Mouse (Mus musculus) ovary, postnatal 36 days (tissue): ENCODE measurements at regions not wholly inside any gene's neighbourhood (a gene's known extent, or its start where the extent isn't known, plus 50 kb on each side); places are given as distances from the start of the nearest gene placed in this dataset.

Experiments
- DNase-seq: peaks from one replicate; pipeline ENCODE4 v3.0.0; 2022; ENCODE audit warnings: low spot score, mixed read lengths

DNA sequence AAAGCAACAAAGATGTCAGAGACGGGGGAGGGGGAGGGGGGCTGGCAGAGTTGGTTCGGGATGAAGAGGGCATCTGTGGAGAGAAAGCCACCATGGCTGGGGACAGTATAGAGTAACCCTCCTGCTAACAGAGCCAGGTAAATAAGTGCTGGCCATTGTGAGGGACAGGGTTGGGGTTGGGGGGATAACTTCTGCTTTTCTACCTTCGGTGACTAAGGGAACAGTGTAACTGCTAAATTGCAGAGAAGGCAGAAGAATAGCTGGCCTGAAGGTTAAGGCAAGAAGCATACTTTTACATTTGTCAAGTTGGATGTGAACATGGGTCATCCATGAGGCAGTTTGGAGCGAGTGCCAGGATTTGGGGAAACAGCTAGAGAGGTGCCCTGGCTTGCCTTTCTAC, 395.1 kb downstream of the H2al1j start:
- DNase-seq: no peak

DNA sequence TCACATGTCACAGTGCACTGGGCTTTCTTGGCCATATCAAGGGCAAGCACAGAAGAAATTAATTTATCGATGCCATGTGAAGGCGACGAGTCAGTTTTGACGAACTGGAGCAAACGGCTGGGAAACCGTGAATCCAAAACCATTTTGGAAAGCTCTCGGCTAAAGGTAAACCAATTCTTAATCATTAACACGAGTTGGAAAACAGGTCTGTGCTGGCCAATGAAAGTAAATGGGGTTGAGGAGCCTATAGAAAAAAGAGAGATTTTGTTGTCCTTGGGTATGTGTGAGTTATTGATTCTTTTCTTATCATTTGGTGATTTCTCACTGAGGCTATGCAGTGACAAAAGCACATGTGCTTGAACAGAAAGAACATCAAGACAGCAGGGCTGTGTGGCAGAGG, 397.1 kb downstream of the H2al1j start:
- DNase-seq: no peak

DNA sequence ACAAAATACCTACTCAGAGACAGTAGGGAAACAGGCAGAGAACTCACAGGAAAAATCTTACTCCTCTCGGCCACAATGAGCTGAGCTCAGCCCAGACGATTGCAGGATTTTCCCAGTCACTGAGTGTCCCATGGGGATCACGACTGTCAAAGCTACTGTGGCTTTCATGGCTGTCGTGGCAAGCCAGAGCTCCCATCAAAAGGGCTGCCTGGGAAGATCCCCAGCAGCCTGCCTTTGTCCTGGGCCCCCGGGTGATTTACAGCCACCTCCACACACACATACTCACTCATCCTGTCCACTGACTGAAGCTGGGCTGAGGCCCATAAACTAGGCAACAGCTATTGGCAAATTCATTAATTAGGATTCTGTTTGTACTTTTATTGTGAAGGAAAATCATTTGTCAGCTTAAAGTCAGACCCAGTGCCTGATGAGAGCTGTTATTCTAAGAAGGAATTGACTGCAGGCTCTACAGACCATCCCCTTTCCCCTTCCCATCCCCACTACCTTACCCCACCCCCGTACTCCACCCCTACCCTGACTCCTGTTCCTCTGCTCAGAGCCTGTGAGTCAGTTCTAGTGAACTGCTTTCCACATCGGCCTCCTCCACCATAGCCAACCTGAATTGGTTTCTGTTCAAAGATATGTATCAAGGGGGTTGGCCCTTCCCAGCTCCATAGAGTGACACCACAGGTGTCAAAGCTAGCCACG, 399.1 kb downstream of the H2al1j start:
- no peak for DNase-seq

DNA sequence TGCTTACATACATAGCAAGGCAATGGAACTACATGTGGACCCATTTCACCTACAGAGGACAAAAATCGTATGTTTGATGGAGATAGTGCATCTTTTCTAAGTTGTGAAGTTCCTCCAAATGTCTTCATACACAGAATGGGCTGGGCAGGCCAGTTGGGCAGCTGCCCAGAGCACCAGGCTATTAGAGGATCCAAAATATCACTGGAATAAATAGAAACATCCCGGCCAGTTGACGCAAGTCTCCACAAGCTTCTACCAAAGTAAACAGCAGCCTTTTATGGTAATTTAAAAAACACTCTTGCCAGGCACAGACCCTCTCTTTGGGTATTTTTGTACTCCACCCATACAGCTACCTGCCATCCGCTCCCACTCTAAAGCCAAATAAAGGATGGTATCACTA, 400.9 kb downstream of the H2al1j start:
- no peak for DNase-seq

DNA sequence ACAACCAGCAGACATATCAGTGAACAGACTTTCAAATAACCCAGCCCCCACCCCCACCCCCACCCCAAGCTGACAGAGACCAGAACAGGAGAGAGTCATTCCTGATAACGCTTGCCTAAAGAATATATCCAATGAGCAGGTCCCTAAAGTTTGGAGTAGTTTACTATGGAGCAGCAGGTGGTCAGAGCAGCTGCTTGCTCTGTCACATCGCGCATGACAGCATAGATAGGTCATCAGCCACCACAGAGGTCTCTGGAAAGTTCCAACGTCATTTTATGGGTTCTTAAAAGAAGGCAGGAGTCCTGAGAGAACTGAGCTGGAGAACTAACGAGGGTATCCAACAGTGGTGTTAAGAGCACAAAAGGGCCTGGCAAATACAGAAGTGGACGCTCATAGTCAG, 402.4 kb downstream of the H2al1j start:
- DNase-seq: no peak

DNA sequence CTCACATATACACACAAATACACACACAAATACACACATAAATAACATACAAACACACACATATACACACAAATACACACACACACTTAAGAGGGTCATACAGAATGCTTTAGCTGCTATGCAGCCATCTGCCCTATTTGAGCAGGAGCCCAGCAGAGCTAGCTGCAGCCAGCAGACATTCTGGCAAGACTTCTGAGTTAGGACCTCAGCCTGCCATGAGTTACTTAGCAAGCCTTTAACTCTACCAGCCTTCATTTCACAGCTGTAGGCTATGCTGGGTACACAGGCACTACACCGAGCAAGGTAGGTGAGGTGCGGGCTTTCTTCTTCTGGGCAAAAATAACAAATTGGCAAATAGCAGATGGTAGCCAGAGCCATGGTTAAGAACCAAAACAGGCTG, 404.7 kb downstream of the H2al1j start:
- no peak for DNase-seq

DNA sequence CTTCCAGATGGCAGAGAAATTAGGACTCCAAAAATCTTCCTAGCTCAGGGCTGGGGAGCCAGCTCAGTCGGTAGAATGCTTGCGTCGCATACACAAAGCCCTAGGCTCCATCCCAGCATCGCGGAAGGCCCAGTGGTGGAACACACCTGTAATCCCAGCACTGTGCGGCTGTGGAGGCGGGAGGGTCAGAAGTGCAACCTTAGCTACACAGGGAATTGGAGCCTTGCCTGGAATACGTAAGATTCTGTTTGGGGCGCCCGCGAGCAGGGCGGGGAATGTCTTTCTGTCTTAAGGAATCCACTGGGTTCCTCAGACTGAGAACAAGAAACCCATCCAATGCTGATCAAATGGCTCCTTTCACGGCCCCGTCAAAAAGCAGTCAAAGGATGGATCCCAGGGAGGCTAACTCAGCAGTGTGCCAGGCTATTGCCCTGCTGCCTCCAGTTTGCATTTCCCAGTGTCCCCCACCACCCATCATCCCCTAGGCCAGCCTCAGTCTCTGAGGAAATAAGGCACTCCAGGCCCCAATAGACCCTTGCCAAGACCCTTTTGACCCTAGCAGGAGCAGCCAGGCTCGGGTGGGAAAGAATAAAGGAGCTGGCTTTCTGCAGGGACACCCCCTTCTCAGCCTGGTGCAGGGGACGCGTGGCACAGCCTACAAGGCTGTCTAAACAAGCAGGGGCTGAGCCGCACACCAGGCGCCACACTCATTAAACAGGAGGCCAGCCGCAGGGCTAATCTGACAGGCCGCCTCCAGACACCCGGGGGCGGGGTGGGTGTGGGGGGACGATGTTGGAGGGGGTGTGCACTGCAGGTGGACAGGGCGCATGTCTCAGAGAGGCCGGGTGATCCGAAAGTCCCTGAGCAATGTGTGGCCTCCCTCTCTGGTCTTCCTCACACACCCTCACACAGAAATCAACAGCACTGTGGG, 407.1 kb downstream of the H2al1j start:
- DNase-seq: peak; percentile 10

DNA sequence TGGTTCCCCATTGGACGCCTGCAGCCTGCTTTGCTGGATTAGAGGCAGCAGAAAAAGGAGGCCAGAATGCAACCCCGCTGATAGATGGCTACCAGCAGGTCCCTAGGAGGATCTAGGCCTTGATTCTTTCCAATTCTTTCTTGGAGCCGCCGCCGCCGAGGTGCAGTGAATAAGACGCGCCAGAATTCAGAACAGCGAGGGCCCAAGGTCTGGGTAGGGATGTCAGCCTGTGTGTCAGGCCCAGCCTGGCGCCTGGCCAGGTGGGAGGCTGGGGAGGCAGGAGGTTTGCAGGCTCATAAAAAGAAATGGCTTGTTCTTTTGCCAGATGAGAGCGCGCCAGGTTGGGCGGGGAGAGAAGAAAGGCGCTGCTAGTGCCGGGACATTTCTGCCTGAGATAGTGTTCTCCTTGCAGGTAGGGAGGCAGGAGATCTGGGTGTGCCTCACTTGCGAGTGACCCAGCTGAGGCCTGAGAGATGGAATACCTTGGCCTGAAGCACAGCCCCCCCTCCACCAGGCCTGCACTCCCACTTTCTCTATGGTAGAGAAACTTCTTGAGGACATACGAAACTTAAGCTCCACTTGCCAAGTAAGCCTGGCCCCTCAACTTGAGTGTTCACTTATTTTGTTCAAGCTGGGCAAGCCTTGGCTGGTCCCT, 408.0 kb downstream of the H2al1j start:
- peak; percentile 74 for DNase-seq

DNA sequence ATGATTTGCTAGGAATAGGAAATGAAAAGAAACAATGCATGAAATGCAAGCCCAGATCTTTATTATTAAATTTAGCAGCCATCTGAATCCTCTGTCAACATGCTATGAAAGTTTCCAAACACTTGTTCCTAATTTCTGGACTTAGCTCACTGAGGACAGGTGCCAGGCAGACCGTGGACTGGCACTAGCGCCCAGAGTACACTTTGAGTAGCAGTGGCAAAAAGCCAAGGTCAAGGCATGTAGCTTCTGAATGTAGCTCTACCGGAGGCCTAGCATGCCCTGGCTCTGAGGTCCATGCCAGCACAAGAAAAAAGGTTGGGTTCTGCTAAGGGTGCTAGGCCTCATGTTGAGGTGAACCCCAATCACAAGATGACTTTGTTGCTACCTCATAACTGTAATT, 408.9 kb downstream of the H2al1j start:
- DNase-seq: no peak

DNA sequence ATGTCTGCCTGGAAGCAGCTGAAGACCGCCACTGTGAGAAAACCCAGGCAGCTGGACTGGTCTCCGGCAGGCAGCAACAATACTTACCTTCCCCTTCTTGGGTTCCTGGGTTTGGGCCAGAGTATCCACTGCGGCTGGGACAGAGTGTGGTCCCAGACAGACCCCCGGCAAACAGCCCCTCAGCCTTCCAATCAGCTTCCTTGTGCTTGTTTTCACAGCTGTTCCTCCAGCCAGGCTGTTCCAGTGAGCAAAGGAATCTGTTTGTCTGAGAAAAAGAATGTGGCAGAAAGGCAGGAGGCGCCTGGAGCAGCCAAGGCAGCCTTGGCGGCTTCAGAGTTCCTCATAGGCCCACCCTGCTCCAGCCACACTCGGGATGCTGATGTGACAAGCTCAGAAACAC, 411.9 kb downstream of the H2al1j start:
- DNase-seq: no peak

DNA sequence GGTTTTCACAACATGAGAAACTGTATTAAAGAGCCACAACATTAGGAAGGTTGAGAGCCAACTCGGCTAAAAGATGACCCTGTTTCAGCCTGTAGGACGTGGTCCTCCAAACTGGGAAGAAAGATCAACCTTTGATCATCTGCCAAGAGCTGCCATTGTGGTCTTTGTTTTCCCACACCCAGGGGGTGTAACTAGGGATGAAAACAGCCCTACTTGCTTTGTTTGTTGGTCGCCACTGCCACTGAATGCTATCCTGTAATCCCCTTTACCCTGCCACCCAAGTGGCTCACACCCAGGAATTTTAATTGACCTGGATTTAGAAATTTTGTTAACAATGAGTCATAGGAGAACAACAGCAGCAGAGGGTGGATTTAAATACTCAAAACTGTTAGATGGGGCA, 414.2 kb downstream of the Bcor start:
- no peak for DNase-seq

DNA sequence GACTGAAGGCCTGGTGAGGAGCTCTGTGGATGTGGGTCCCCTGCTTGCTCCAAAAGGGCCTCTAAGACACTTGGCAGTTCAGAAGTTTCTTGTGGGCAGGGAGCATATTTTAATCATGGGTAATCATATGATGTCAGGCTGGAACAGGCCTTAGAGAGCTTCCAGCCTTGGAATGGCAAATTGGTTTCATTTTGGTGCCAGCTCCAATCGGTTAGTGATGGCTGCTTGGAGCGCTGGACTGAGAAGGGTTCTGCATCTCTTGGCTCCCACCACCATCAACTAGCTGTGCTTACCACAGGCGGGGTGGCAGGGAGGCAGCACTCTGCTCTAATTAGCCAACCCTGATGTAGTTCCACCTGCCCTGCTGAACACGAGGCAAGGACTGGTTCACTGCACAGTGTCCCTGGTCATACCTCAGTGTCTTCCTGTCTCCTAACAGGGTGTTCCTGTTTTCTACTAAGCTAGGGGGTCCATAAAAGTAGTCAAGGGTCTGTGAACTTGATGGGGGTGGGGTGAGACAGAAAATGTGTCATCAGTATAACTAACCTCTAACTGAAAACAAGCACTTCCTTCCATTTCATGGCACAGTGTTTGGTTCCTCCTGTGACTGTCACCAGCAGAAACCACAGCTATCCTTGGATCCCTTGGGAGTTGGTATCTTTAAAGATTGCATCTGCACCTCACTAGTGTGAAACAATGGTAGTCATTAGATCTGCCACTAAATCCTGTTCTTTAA, 412.6 kb downstream of the Bcor start:
- no peak for DNase-seq

DNA sequence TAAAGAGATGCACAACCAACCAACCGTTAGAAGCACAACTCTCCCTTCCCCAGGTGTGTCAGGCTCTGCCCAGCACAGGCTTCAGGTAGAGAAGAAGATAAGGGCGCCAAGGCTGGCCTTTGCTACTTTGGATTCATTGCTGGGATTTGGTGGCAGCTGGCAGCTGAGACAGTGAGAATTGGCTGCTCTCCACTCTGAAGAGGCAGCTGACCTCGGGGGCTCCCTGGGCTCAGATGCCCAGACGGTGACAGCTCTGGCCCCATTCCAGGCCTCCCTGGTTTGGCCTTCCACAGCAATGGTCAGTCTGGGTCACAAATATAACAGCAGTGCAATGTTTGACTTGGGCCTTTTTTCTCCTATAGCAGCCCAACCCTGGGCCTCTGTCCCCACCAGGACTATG, 411.9 kb downstream of the Bcor start:
- DNase-seq: peak; percentile 57

DNA sequence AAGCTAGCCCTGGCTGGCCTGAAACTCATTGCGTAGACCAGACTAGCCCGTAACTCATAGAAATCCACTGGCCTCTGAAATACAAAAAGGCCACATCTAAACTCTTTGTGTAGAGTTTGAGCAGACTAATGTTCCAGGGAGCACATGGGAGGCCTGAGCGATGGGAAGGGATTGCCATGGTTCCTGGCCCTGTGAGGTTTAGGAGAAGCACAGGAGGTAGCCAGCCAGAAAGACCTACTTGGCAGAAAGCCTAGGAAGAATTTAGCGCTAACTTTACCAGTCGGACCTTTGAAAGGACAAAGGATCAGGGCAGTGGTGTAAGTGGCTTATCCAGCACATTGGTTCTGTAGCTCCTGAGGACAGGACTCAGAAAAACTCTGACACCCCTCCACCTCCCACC, 407.6 kb downstream of the Bcor start:
- no peak for DNase-seq

DNA sequence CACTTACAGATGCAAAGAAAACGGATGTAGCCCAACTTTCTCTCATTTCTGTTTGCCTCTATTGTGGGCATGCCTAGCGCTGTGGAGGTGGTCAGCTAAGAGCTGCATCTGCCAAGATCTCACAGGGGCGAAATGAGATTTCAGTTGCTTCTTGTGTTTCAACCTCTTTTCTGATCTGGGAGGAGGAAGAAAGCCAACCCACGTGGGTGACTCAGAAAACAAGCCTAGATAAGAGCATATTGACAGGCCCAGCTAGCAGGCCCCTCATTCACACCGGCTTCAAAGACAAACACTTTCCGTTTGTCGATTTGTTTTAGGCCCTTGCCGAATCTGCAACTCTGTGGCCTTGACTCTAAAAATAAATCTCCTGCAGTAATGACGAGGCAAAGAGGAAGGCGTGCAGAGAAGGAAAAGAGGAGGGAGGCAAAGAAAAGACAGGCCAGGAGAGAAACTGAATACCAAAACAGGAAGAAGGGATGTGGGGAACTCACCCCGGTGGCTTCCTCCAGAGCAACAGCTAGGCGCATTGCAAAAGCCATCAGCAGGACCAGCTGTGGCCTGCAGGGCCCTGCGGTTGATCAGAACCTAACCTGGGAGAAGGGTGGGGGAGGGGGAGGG, 407.1 kb downstream of the Bcor start:
- peak; percentile 5 for DNase-seq

DNA sequence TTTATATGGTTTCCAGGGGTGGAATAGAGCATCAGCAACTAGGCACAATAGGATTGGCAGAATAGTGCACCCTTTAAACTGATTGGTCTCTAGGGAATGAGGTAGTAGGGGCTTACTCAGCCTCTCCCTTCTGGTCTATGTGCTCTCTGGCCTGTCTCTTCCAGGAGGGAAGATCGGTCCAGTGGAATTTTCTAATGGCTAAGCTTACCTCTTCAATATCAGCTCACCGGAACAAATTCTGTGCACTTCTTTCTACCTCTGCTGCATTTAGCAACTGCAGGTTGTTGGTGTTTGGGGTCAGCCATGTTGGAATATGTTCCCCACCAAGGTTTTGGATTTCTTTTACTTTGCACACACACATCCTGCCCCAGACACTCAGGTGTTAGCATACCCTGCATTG, 405.1 kb downstream of the Bcor start:
- no peak for DNase-seq

DNA sequence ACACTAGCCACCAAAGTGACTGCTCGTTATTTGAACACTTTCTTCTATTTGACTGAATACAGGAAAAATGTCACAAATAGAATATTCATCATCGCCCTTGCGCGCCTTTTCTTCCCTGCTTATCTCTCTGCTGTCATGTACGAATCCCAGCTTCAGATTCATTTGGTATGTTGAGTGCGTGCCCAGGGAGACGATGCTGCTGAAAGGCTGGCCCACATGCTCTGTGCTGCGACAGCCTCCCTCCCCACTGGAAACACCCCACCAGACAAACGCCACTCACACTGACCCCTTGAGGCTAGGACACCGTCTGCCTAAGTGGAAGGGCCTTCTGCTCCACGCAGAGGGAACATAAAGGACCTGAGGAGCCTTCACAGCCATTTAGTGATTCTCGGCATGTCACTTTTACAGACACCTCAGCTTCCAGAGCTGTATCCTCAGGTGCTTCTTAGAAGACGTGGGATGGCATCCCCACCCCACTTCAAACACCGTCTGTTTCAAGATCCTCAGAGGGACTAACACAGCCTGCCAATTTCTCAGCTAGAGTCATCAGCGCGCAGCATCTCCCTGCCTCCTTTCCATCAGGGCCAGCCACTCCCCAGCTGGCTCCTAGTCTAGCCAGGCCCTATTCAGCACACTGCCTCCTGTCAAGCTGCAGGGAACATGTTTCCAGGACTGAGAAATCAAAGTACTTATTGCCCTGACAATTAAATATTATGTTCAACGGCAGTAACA, 396.6 kb downstream of the Bcor start:
- no peak for DNase-seq

DNA sequence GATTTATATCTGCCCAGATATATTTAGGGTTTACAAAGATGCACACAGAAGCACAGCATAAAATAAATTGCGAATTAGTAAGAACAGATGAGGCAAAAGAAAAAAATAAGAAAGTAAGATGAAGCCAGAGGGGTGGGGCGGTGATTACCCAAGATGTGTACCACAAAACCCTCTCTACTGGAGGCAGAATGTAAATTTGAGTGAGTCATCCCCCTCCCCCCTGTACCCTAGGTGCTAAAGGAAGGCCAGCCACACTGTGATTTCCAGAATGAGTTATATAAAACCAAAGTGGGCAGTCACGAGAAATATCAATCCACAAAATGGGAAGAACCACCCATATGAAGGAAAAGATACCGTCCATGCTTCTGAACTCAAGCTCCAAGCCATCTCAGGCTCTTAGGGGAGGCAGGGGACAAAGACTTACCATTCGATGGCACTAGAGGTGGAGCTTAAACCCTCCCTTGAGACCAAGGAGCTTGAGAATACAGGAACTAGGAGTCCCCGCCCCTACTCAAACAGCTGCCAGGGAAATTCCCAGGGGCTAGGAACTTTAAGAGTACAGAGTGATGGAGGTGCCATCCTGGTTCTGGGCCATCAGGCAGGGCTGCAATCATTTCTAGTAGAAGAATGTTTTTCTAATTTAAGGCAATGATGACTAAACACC, 383.8 kb downstream of the Bcor start:
- DNase-seq: no peak

DNA sequence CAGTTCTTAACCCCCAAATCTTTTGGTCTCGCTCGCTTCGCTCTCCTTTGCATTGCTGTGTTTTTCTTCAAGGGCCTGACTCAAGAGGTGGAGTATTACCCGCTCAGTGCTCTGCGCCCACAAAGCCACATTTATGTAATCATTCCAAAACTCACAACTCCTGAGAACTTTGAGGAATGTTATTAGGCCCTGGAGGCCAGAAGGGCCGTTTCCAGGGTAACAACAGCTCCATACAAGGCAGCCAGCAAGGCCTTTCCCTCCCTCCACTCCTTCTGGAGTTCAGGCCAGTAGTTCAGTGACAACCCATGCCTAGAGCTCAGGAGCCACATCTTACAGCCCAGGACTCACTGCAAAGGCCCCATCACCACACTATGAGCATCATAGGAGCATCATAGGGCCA, 365.1 kb downstream of the Bcor start:
- no peak for DNase-seq

DNA sequence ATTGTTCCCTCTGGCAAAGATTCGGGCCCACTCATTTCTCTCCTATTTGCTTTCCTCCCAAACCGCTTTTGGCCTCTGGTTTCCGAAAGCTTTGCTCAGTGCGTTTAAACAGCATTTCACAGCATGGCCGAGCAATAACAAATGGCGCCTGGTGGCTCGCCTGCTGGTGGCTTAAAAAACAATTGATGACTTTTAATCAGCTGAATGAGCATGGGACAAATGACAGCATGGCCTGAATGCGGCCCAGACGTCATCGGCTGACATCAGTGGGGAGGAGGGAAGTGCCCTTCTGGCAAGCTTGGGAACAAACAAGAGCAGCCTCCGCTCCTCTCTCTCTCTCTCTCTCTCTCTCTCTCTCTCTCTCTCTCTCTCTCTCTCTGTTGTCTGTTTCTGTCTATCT, 362.3 kb downstream of the Bcor start:
- no peak for DNase-seq

DNA sequence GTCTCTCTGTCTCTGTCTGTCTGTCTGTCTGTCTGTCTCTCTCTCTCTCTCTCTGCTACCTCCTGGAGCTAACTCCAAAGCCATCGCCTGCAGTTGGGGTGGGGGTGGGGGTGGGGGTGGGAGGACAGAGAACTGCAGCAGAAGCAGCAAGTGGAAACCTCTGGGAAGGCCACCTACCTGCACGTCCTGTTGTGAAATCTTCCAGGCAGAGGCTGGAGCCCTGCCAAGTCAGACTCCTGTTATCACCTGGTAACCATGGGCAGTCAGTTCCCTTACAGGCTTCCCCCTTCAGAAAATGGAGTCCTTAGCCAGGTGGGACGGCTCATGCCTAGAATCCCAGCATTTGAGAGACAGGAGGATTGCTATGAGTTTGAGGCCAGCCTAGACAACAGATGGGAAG, 361.8 kb downstream of the Bcor start:
- DNase-seq: no peak
